In the genomic region with DNA sequence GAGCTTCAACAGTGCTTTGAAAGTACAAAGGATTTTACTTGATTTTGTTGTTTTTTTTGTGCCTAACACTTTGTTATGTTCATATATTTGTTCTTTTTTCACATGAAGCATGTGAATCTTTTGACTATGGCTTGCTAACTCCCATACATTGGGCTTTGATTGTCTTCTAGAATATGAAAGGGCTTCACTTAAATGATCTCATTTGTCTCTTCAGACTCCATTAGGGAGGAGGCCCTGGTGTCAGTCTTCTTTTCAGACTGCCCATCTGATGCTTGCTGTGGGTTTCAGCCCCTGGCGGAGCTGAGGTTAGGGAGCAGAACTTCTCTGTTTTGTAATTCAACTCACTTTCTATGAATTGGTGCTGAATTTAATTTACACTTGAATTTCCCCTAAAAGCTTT, we compare ENCODE assay signal across 11 mouse cellular contexts. TPM values are rescaled to one million over a fixed set of nuclear protein-coding genes. Genes with fewer than 3 reads are reported as not detected.
A peak's percentile ranks its signal among the peaks of the same experiment; 100 is the strongest.
DNase-seq lines count a peak whose midpoint lies in the region; ATAC-seq lines count a peak whose summit lies in the region.
"Had no signal": no experiment of that assay in that cellular context is flagged by ENCODE, and none has a peak within 500 bp of the region (broad histone marks: within the 10 kb centered on the region; RNA-seq: fewer than 3 reads in every experiment).

No protein-coding gene starts in this region.

- intact Hi-C loops in heart, postnatal 10 days (cut with DNase I), result no loop called here

- no peak overlapping the region for H3K4me3 ChIP-seq in heart, embryonic 16.5 days (ENCODE audit: low read length)
- H3K4me3 ChIP-seq in hindbrain, embryonic 10.5 days, result no peak overlapping the region
- H3K4me3 ChIP-seq in midbrain, embryonic 16.5 days (ENCODE audit: low read depth, low read length), result no peak overlapping the region
- H3K4me3 ChIP-seq: embryonic facial prominence, embryonic 10.5 days had no signal

- no peaks in the 10 kb centered on the region for H3K27me3 ChIP-seq in heart, embryonic 16.5 days (ENCODE audit: control insufficient read depth, insufficient read depth, low read length)
- H3K27me3 ChIP-seq in hindbrain, embryonic 10.5 days (ENCODE audit: insufficient read depth, poor library complexity, severe bottlenecking), result no peaks in the 10 kb centered on the region
- no peaks in the 10 kb centered on the region for H3K27me3 ChIP-seq in midbrain, embryonic 16.5 days (ENCODE audit: control insufficient read depth, insufficient read depth, low read depth, low read length)

- ATAC-seq in heart, embryonic 16.5 days (replicated peaks; ENCODE audit: extremely low read depth, insufficient read depth, low FRiP score), result no peak
- peak; percentile 34; the same call in 1 of the 2 replicates for ATAC-seq in common myeloid progenitor, adult 5-6 weeks (replicated peaks; ENCODE audit: low read depth, poor library complexity, severe bottlenecking)
- ATAC-seq in midbrain, embryonic 16.5 days, result no peak

- WGBS in heart, embryonic 16.5 days, result 63% methylated on average over 1 of the region's 1 CpGs
- 18% methylated on average over 1 of the region's 1 CpGs for WGBS in hindbrain, embryonic 10.5 days
- 17% methylated on average over 1 of the region's 1 CpGs for WGBS in midbrain, embryonic 16.5 days

- peaks cover 19% of the 10 kb centered on the region for H3K4me1 ChIP-seq in heart, embryonic 16.5 days (ENCODE audit: control insufficient read depth, insufficient read depth, low read length)
- peaks cover 62% of the 10 kb centered on the region for H3K4me1 ChIP-seq in hindbrain, embryonic 10.5 days (replicated peaks)
- H3K4me1 ChIP-seq in midbrain, embryonic 16.5 days (ENCODE audit: control insufficient read depth, insufficient read depth, low read length), result peaks cover 28% of the 10 kb centered on the region

- no peaks in the 10 kb centered on the region for H3K36me3 ChIP-seq in heart, embryonic 16.5 days (ENCODE audit: control insufficient read depth, insufficient read depth)
- no peaks in the 10 kb centered on the region for H3K36me3 ChIP-seq in hindbrain, embryonic 10.5 days
- no peaks in the 10 kb centered on the region for H3K36me3 ChIP-seq in midbrain, embryonic 16.5 days (ENCODE audit: control insufficient read depth, insufficient read depth, low read length)
- H3K36me3 ChIP-seq: embryonic facial prominence, embryonic 10.5 days had no signal

- H3K27ac ChIP-seq in heart, embryonic 16.5 days (ENCODE audit: low read length), result no peak overlapping the region
- 0 out of 2 replicates have a peak overlapping the region, but pooled peaks have one; percentile 6 for H3K27ac ChIP-seq in hindbrain, embryonic 10.5 days
- H3K27ac ChIP-seq in midbrain, embryonic 16.5 days (ENCODE audit: low read length), result no peak overlapping the region
- H3K27ac ChIP-seq: embryonic facial prominence, embryonic 10.5 days had no signal

- H3K4me2 ChIP-seq in heart, embryonic 16.5 days (ENCODE audit: low read depth, low read length), result peak overlapping the region; percentile 23; the same call in 1 of the 2 replicates
- peak overlapping the region; percentile 14; the same call in 1 of the 2 replicates for H3K4me2 ChIP-seq in midbrain, embryonic 16.5 days (ENCODE audit: low read length)

- H3K9me3 ChIP-seq in heart, embryonic 16.5 days (replicated peaks; ENCODE audit: control insufficient read depth, low read length), result no peaks in the 10 kb centered on the region
- no peaks in the 10 kb centered on the region for H3K9me3 ChIP-seq in hindbrain, embryonic 10.5 days
- H3K9me3 ChIP-seq in midbrain, embryonic 16.5 days (replicated peaks; ENCODE audit: control insufficient read depth, low read length, poor library complexity, severe bottlenecking), result no peaks in the 10 kb centered on the region
- H3K9me3 ChIP-seq: embryonic facial prominence, embryonic 10.5 days had no signal

- no peak for DNase-seq in heart, postnatal 10 days
- DNase-seq in hindbrain, embryonic 10.5 days (ENCODE audit: low spot score), result peak; percentile 14
- no peak for DNase-seq in frontal cortex, postnatal 36 days (ENCODE audit: low spot score in 2 of 2)
- no peak for DNase-seq in thymus, postnatal 36 days
- DNase-seq in adrenal gland, postnatal 14 days, result no peak
- DNase-seq: kidney, adult 18-20 months; lung, adult 18-20 months had no signal

- no peak overlapping the region for H3K9ac ChIP-seq in heart, embryonic 16.5 days (ENCODE audit: low read length)
- no peak overlapping the region for H3K9ac ChIP-seq in midbrain, embryonic 16.5 days (ENCODE audit: low read depth, low read length)

RNA-seq across cellular contexts. Expression of a gene that starts 5.2 kb away (rescaled TPM):
- polyA plus RNA-seq in heart, embryonic 16.5 days (2015; fragmentation: Nextera tagmentation; extraction: Ambion mirVana), result 4.4 and 4.7 TPM in 2 replicates
- total RNA-seq in heart, postnatal 10 days (2021), result 10 to 100 TPM; 22.4 to 23.5 TPM
- 3.1 and 5.3 TPM in 2 replicates for total RNA-seq in common myeloid progenitor, adult 5-6 weeks (2017)
- 4.8 and 6.8 TPM in 2 replicates for polyA plus RNA-seq in hindbrain, embryonic 10.5 days (2016; fragmentation: Nextera tagmentation; extraction: Ambion mirVana)
- 7.1 TPM in 2 replicates for polyA plus RNA-seq in midbrain, embryonic 16.5 days (2015; fragmentation: Nextera tagmentation; extraction: Ambion mirVana)
- total RNA-seq in adrenal gland, postnatal 14 days (2021), result 19.3 and 19.4 TPM in 2 replicates
